Comparison of ENCODE assay signal across 21 mouse cellular contexts in genomic region chr17:30620548-30620947, GRCm38 (mm10). TPM values are rescaled to one million over a fixed set of nuclear protein-coding genes. Genes with fewer than 3 reads are reported as not detected.
DNase-seq lines count a peak whose midpoint lies in the region; ATAC-seq and TF ChIP-seq lines count a peak whose summit lies in the region.
"Had no signal": no experiment of that assay in that cellular context is flagged by ENCODE, and none has a peak within 500 bp of the region (broad histone marks: within the 10 kb centered on the region; RNA-seq: fewer than 3 reads in every experiment).

No protein-coding gene starts in this region.

- DNase-seq in MEL (ENCODE audit: low read depth, low spot score) = no peak
- DNase-seq in left cerebral cortex, postnatal 36 days (ENCODE audit: low spot score in 2 of 2) = no peak
- no peak for DNase-seq in yolk sac, embryonic 10.5 days (ENCODE audit: low spot score)
- DNase-seq: adrenal gland, adult 2 months; adrenal gland, adult 8-10 months; adrenal gland, postnatal 10 days; adrenal gland, postnatal 14 days; adrenal gland, postnatal 25 days; adrenal gland, postnatal 36 days; B cell, adult 2 months; cerebellum, adult 11 months; cerebellum, adult 11-12 months; cerebellum, adult 18-20 months; cerebellum, adult 2 months had no signal

- intact Hi-C loops in left cerebral cortex, postnatal 36 days (cut with DNase I) = no loop called here

- peak; percentile 65 for ATAC-seq in intestine, embryonic 16.5 days
- ATAC-seq in intestine, embryonic 15.5 days = no peak
- ATAC-seq in intestine, postnatal 0 days = peak; percentile 42; the same call in 1 of the 2 replicates
- ATAC-seq: activated CD4-positive, CD25-positive, alpha-beta regulatory T cell, adult 4 months; CD4-positive, CD25-positive, alpha-beta regulatory T cell, adult 4 months; Patski had no signal

- 0 out of 2 replicates have a peak, but pooled peaks cover 7% of the 10 kb centered on the region for H3K4me1 ChIP-seq in intestine, embryonic 16.5 days (ENCODE audit: control insufficient read depth, insufficient read depth, low read length)
- H3K4me1 ChIP-seq in intestine, embryonic 15.5 days (replicated peaks) = no peaks in the 10 kb centered on the region
- H3K4me1 ChIP-seq in MEL (ENCODE audit: control insufficient read depth in 1 of 2, insufficient read depth in 2 of 2, low read length in 2 of 2) = peaks cover 15 to 23% of the 10 kb centered on the region in 2 experiments
- H3K4me1 ChIP-seq in intestine, postnatal 0 days (replicated peaks; ENCODE audit: control insufficient read depth, insufficient read depth, low read length) = peaks cover 4% of the 10 kb centered on the region; the same call in 1 of the 2 replicates

- TF ChIP-seq EP300 in MEL (IDR thresholded peaks at IDR 0.05; ENCODE audit: low read depth in 1 of 2, low read length in 2 of 2) = no peak

- H3K27me3 ChIP-seq in intestine, embryonic 16.5 days (replicated peaks; ENCODE audit: control insufficient read depth, insufficient read depth, low read length) = no peaks in the 10 kb centered on the region
- no peaks in the 10 kb centered on the region for H3K27me3 ChIP-seq in intestine, embryonic 15.5 days (replicated peaks)
- H3K27me3 ChIP-seq in MEL (ENCODE audit: control insufficient read depth in 1 of 2, insufficient read depth in 2 of 2, low read length in 2 of 2) = no peaks in the 10 kb centered on the region
- no peaks in the 10 kb centered on the region for H3K27me3 ChIP-seq in intestine, postnatal 0 days (replicated peaks; ENCODE audit: control insufficient read depth, insufficient read depth, low read length)
- H3K27me3 ChIP-seq: CH12.LX had no signal

- no peak overlapping the region for H3K27ac ChIP-seq in intestine, embryonic 16.5 days (ENCODE audit: low read length)
- H3K27ac ChIP-seq in intestine, embryonic 15.5 days = no peak overlapping the region
- no peak overlapping the region for H3K27ac ChIP-seq in MEL (ENCODE audit: control insufficient read depth, low read depth, low read length)
- H3K27ac ChIP-seq in intestine, postnatal 0 days (ENCODE audit: low read depth, low read length) = no peak overlapping the region

- TF ChIP-seq CTCF in MEL (IDR thresholded peaks at IDR 0.05 in 2 of 3, conservative IDR thresholded peaks at IDR 0.05 in 1 of 3; ENCODE audit: control insufficient read depth in 1 of 3, insufficient read depth in 1 of 3, low read depth in 2 of 3, low read length in 3 of 3, poor library complexity in 1 of 3, severe bottlenecking in 1 of 3) = no peak
- no peak for TF ChIP-seq CTCF in intestine, postnatal 0 days (IDR thresholded peaks at IDR 0.05; ENCODE audit: low read depth)

- H3K9me3 ChIP-seq in intestine, embryonic 16.5 days (ENCODE audit: control insufficient read depth, low read length) = no peaks in the 10 kb centered on the region
- no peaks in the 10 kb centered on the region for H3K9me3 ChIP-seq in intestine, embryonic 15.5 days
- no peaks in the 10 kb centered on the region for H3K9me3 ChIP-seq in MEL (replicated peaks; ENCODE audit: insufficient read depth, low read length)
- H3K9me3 ChIP-seq in intestine, postnatal 0 days (ENCODE audit: control insufficient read depth) = no peaks in the 10 kb centered on the region

- no peaks in the 10 kb centered on the region for H3K79me2 ChIP-seq in MEL (ENCODE audit: control insufficient read depth, insufficient read depth, low read length, poor library complexity)

- H3K9ac ChIP-seq in intestine, embryonic 16.5 days (ENCODE audit: low read depth, low read length) = no peak overlapping the region
- H3K9ac ChIP-seq in intestine, embryonic 15.5 days = no peak overlapping the region
- H3K9ac ChIP-seq in MEL (ENCODE audit: control insufficient read depth, low read depth, low read length, poor library complexity, severe bottlenecking) = no peak overlapping the region
- no peak overlapping the region for H3K9ac ChIP-seq in intestine, postnatal 0 days (ENCODE audit: low read depth, low read length)

- no peak overlapping the region for H3K4me2 ChIP-seq in intestine, embryonic 16.5 days (ENCODE audit: low read depth, low read length)
- no peak overlapping the region for H3K4me2 ChIP-seq in intestine, embryonic 15.5 days (replicated peaks)
- H3K4me2 ChIP-seq in intestine, postnatal 0 days (replicated peaks; ENCODE audit: low read depth) = no peak overlapping the region

- TF ChIP-seq POLR2A in MEL (IDR thresholded peaks at IDR 0.05; ENCODE audit: control insufficient read depth in 1 of 2, insufficient read depth in 1 of 2, low read depth in 1 of 2, low read length in 2 of 2, poor library complexity in 1 of 2) = no peak

- 13% methylated on average over 2 of the region's 2 CpGs for WGBS in intestine, embryonic 16.5 days
- 9% methylated on average over 2 of the region's 2 CpGs for WGBS in intestine, embryonic 15.5 days
- WGBS in intestine, postnatal 0 days = 7% methylated on average over 2 of the region's 2 CpGs

- no peak for TF ChIP-seq RAD21 in MEL (IDR thresholded peaks at IDR 0.05; ENCODE audit: low read depth, low read length)

- no peak overlapping the region for H3K4me3 ChIP-seq in intestine, embryonic 16.5 days (ENCODE audit: low read length)
- no peak overlapping the region for H3K4me3 ChIP-seq in intestine, embryonic 15.5 days (replicated peaks)
- no peak overlapping the region for H3K4me3 ChIP-seq in MEL (ENCODE audit: control insufficient read depth in 1 of 2, insufficient read depth in 1 of 2, low read depth in 2 of 2, low read length in 2 of 2)
- H3K4me3 ChIP-seq in intestine, postnatal 0 days (ENCODE audit: low read depth, low read length) = no peak overlapping the region

- H3K36me3 ChIP-seq in intestine, embryonic 16.5 days (ENCODE audit: control insufficient read depth, insufficient read depth, low read length) = no peaks in the 10 kb centered on the region
- no peaks in the 10 kb centered on the region for H3K36me3 ChIP-seq in intestine, embryonic 15.5 days
- H3K36me3 ChIP-seq in MEL (ENCODE audit: control insufficient read depth in 1 of 2, insufficient read depth in 2 of 2, low read length in 2 of 2) = peaks cover 0 to 19% of the 10 kb centered on the region in 2 experiments; a peak in 2 of 4 replicates
- no peaks in the 10 kb centered on the region for H3K36me3 ChIP-seq in intestine, postnatal 0 days (ENCODE audit: control insufficient read depth, insufficient read depth)

TF ChIP-seq in MEL, 35 proteins besides CTCF, POLR2A, EP300 and RAD21:
- TF ChIP-seq HCFC1 (IDR thresholded peaks at IDR 0.05; ENCODE audit: low read depth, low read length) = peak; percentile 65
- no peak for TF ChIP-seq TCF12 (IDR thresholded peaks at IDR 0.05; ENCODE audit: low read depth, low read length)

RNA-seq across cellular contexts. Expression of gene Dnah8, which starts 3.6 kb away (rescaled TPM):
- polyA plus RNA-seq in intestine, embryonic 16.5 days (2015; fragmentation: Nextera tagmentation; extraction: Ambion mirVana) = 0.79 and 0.82 TPM in 2 replicates
- 0.82 and 1.2 TPM in 2 replicates for polyA plus RNA-seq in intestine, embryonic 15.5 days (2015; fragmentation: Nextera tagmentation; extraction: Ambion mirVana)
- 12.3 and 15.4 TPM in 2 replicates for total RNA-seq in MEL (2012; rRNA removed)
- 100 to 1,000 TPM in 1 of 2 experiments, 10 to 100 TPM in 1; 19.5 to 143 TPM for polyA plus RNA-seq in MEL (2012; ENCODE audit: insufficient read depth in 1 of 2, insufficient read length in 2 of 2, low read depth in 1 of 2, low replicate concordance in 2 of 2, missing spikeins in 1 of 2)
- polyA plus RNA-seq in intestine, postnatal 0 days (2015; fragmentation: Nextera tagmentation; extraction: Ambion mirVana) = 0.35 and 0.72 TPM in 2 replicates
- total RNA-seq in left cerebral cortex, postnatal 36 days (2021) = 1 to 10 TPM; 1.3 TPM
- polyA plus RNA-seq: Patski had no signal

RNA-seq across cellular contexts. Expression of gene Glo1, which starts 6.1 kb away (rescaled TPM):
- 234 and 240 TPM in 2 replicates for polyA plus RNA-seq in intestine, embryonic 16.5 days (2015; fragmentation: Nextera tagmentation; extraction: Ambion mirVana)
- polyA plus RNA-seq in intestine, embryonic 15.5 days (2015; fragmentation: Nextera tagmentation; extraction: Ambion mirVana) = 215 and 241 TPM in 2 replicates
- 258 and 260 TPM in 2 replicates for total RNA-seq in MEL (2012; rRNA removed)
- polyA plus RNA-seq in MEL (2012; ENCODE audit: insufficient read depth in 1 of 2, insufficient read length in 2 of 2, low read depth in 1 of 2, low replicate concordance in 2 of 2, missing spikeins in 1 of 2) = 100 to 1,000 TPM in 1 of 2 experiments, 10 to 100 TPM in 1; 58.5 to 288 TPM
- 169 and 176 TPM in 2 replicates for polyA plus RNA-seq in intestine, postnatal 0 days (2015; fragmentation: Nextera tagmentation; extraction: Ambion mirVana)
- total RNA-seq in left cerebral cortex, postnatal 36 days (2021) = 100 to 1,000 TPM; 133 to 152 TPM

RNA-seq across cellular contexts. Expression of gene Btbd9, which starts 44.3 kb away (rescaled TPM):
- 50.8 and 51.6 TPM in 2 replicates for polyA plus RNA-seq in intestine, embryonic 16.5 days (2015; fragmentation: Nextera tagmentation; extraction: Ambion mirVana)
- polyA plus RNA-seq in intestine, embryonic 15.5 days (2015; fragmentation: Nextera tagmentation; extraction: Ambion mirVana) = 52.8 and 53.1 TPM in 2 replicates
- 24.7 and 28.8 TPM in 2 replicates for total RNA-seq in MEL (2012; rRNA removed)
- polyA plus RNA-seq in MEL (2012; ENCODE audit: insufficient read depth in 1 of 2, insufficient read length in 2 of 2, low read depth in 1 of 2, low replicate concordance in 2 of 2, missing spikeins in 1 of 2) = 10 to 100 TPM in 1 of 2 experiments, not detected in 1; 33.8 TPM
- 35.9 and 42.6 TPM in 2 replicates for polyA plus RNA-seq in intestine, postnatal 0 days (2015; fragmentation: Nextera tagmentation; extraction: Ambion mirVana)
- total RNA-seq in left cerebral cortex, postnatal 36 days (2021) = 100 to 1,000 TPM in 1 of 2 experiments, 10 to 100 TPM in 1; 80.5 to 105 TPM
